Mouse (Mus musculus) heart, embryonic 10.5 days (tissue): ENCODE data around the gene S100z. TPM values are rescaled to one million over a fixed set of nuclear protein-coding genes. Genes with fewer than 3 reads are reported as not detected.

Source experiments
- DNase-seq: peaks from one replicate; pipeline ENCODE4 v3.0.0-alpha.2; 2017; ENCODE audit warnings: low spot score
- H3K27ac ChIP-seq: fragments of 300-500 bp; sonication (generic); 2 replicates; pipeline ENCODE4 v1.5.1; 2016; ENCODE audit warnings: mild to moderate bottlenecking
- H3K27me3 ChIP-seq: fragments of 300-500 bp; sonication (generic); 2 replicates; pipeline ENCODE4 v1.6.1; 2016; ENCODE audit warnings: mild to moderate bottlenecking; ENCODE audit not compliant: poor library complexity, insufficient read depth, severe bottlenecking
- H3K36me3 ChIP-seq: fragments of 300-500 bp; sonication (generic); 2 replicates; pipeline ENCODE4 v1.6.1; 2016; ENCODE audit warnings: mild to moderate bottlenecking, moderate library complexity
- H3K4me1 ChIP-seq: fragments of 300-500 bp; sonication (generic); 2 replicates; pipeline ENCODE4 v1.6.1; 2016; ENCODE audit warnings: mild to moderate bottlenecking
- H3K4me3 ChIP-seq: fragments of 300-500 bp; sonication (generic); 2 replicates; pipeline ENCODE4 v1.5.1; 2016; ENCODE audit warnings: mild to moderate bottlenecking, moderate library complexity
- H3K9me3 ChIP-seq: fragments of 300-500 bp; sonication (generic); 2 replicates; pipeline ENCODE4 v1.6.1; 2016; ENCODE audit warnings: mild to moderate bottlenecking, moderate library complexity
- WGBS: fragments of 180-500 bp; shearing (Covaris S2); methylation state at CpG from one replicate; pipeline ENCODE4 v1.1.7; 2016; 5-methylcytosine and 5-hydroxymethylcytosine counted together
- polyA plus RNA-seq: library from polyadenylated mRNA; unstranded; fragments of >200 nt; fragmentation: Nextera tagmentation; extraction: Ambion mirVana; gene quantifications from 2 replicates; pipeline ENCODE4 v1.2.1, GENCODE M21; 2016

The S100z gene
- polyA plus RNA-seq, result not detected in 2 replicates

GRCm38 (mm10) chr13:95478671-95479413 lies at the start of gene S100z:
Gene S100z (minus strand): TSS chr13:95478721.
- WGBS, result 84% methylated on average over 21 of the region's 21 CpGs
- Histone ChIP-seq H3K9me3 (no peaks in the 10 kb centered on the region), H3K36me3 (no peaks in the 10 kb centered on the region), H3K4me1 (peaks cover 9% of the 10 kb centered on the region; the same call in 1 of the 2 replicates), H3K27me3 (peaks cover 26% of the 10 kb centered on the region; the same call in 1 of the 2 replicates), H3K27ac (no peak within 1 kb of the TSS), H3K4me3 (no peak within 1 kb of the TSS)
- no peak for DNase-seq

DNA sequence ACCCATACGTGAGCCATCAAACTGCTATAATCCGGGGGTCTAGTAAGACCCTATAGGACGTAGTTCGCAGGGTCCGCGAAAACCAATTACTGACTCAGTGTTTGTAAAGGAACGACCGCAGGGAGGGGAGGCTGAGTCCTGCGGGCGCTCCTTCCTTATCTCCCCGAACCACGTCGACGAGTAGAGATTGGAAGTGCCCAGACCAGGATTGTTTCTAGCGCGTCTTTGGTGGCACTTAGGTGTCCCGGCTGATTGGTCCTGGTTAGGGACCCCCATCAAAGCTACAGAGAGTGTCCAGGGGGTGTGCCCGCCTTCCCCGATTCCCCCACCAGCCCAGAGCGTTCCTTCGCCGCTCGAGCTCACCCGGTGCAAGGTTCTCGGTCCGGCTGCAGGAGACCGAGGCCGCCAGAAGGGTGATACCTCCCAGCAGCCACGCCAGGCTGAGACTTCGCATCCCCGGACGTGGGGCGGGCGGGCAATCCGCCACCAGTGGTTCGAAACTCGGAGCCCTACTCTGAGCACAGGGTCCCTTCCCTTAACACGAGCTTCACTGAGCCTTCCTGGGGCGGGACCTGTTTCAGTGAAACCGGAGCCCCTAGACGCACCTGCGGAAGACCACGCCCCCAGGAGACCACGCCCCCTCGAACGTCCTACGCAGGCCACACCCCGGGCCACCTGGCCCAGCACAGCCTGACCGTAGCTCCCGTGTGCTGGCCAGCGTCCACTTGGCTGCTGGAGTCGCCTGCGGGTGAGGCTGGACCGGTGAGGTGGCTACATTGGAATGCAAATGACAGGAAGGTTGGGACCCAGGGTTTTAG lies 46.4 kb upstream of the S100z start, which contains the start of gene F2rl1:
TSS of gene F2rl1 (minus strand) at position 554 of the 818 bp plus-strand sequence.
- Histone ChIP-seq H3K4me3 (peak within 1 kb of the TSS; percentile 62), H3K27ac (peak within 1 kb of the TSS; percentile 69), H3K4me1 (peaks cover 13% of the 10 kb centered on the region), H3K27me3 (peaks cover 55% of the 10 kb centered on the region), H3K36me3 (no peaks in the 10 kb centered on the region), H3K9me3 (no peaks in the 10 kb centered on the region)
- WGBS, result under 1% methylated on average over 54 of the region's 54 CpGs
- no peak for DNase-seq

DNA sequence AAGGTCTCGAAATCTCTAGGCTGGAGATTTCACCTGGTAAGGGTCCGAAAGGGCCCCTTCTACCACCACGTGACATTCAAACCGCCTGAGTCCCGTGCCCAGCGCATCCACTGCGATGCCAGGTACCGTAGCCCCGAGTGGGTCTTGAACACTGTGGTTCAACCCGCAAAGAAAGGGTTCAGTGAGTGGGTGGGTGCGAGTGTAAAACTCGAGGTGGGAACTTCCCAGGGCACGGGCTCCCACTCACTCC lies 45.8 kb upstream of the S100z start:
- WGBS, result under 1% methylated on average over 13 of the region's 13 CpGs
- Histone ChIP-seq H3K36me3 (no peaks in the 10 kb centered on the region), H3K4me3 (peak overlapping the region; percentile 62), H3K9me3 (no peaks in the 10 kb centered on the region), H3K27ac (peak overlapping the region; percentile 69), H3K4me1 (peaks cover 13% of the 10 kb centered on the region), H3K27me3 (peaks cover 55% of the 10 kb centered on the region)
- DNase-seq, result no peak

DNA sequence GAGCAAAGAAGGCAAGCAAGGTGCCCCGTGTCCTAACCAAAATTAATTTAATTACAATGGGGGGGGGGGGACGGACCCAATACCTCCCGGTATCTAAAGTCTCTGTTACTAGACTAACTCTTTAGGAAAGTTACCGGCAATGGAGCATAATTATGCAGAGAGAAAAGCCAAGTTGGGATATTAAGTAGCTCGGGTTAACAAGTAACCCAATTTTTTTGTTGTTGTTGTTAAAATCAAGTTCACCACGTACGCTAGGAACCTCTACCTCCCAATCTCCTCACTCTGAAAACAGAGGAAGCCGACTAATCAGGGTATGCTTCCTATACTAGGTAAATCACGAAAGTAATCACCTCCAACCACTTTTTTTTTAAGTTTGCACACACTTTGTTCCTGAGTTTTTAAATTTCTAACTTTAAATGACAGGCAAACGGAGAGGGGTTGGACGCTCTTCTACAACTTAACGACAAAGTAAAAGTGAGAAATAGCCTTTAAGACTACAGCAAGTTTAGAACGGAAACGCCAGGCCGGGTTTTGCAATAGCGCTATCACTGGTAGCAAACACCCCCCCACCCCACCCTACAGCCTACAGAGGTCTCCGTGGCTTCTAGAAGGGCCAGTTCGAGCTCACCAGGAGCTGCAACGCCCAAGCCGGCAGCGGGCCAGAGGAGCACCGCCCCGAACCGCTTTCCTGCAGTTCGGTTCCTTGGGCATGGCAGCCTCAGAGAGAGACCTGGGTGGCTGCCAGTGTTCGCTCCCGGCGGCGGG lies 45.3 kb upstream of the S100z start:
- H3K36me3 ChIP-seq, result no peaks in the 10 kb centered on the region
- H3K9me3 ChIP-seq, result no peaks in the 10 kb centered on the region
- H3K4me1 ChIP-seq, result peaks cover 13% of the 10 kb centered on the region
- WGBS, result 2% methylated on average over 29 of the region's 29 CpGs
- peaks cover 55% of the 10 kb centered on the region for H3K27me3 ChIP-seq
- H3K4me3 ChIP-seq, result peak overlapping the region; percentile 62
- peak overlapping the region; percentile 69 for H3K27ac ChIP-seq
- peak; percentile 61 for DNase-seq

- 84% methylated on average over 10 of the region's 10 CpGs for WGBS
- Histone ChIP-seq H3K4me1 (peaks cover 13% of the 10 kb centered on the region), H3K27me3 (peaks cover 43% of the 10 kb centered on the region), H3K4me3 (no peak overlapping the region), H3K9me3 (no peaks in the 10 kb centered on the region), H3K27ac (no peak overlapping the region), H3K36me3 (no peaks in the 10 kb centered on the region)
- DNase-seq, result no peak
These were observed 43.7 kb upstream of the S100z start for GRCm38 (mm10) chr13:95522176-95522575.

- H3K9me3 ChIP-seq, result no peaks in the 10 kb centered on the region
- 71% methylated on average over 6 of the region's 6 CpGs for WGBS
- H3K4me1 ChIP-seq, result peaks cover 13% of the 10 kb centered on the region
- no peak for DNase-seq
- H3K4me3 ChIP-seq, result no peak overlapping the region
- peaks cover 32% of the 10 kb centered on the region for H3K27me3 ChIP-seq
- no peaks in the 10 kb centered on the region for H3K36me3 ChIP-seq
- H3K27ac ChIP-seq, result no peak overlapping the region
These were observed 42.5 kb upstream of the S100z start for GRCm38 (mm10) chr13:95521029-95521428.

- no peaks in the 10 kb centered on the region for H3K36me3 ChIP-seq
- H3K27ac ChIP-seq, result no peak overlapping the region
- no peak overlapping the region for H3K4me3 ChIP-seq
- DNase-seq, result no peak
- H3K27me3 ChIP-seq, result no peaks in the 10 kb centered on the region
- H3K9me3 ChIP-seq, result no peaks in the 10 kb centered on the region
- no peaks in the 10 kb centered on the region for H3K4me1 ChIP-seq
- 77% methylated on average over 4 of the region's 4 CpGs for WGBS
These were observed 36.2 kb upstream of the S100z start for GRCm38 (mm10) chr13:95514756-95515155.

DNA sequence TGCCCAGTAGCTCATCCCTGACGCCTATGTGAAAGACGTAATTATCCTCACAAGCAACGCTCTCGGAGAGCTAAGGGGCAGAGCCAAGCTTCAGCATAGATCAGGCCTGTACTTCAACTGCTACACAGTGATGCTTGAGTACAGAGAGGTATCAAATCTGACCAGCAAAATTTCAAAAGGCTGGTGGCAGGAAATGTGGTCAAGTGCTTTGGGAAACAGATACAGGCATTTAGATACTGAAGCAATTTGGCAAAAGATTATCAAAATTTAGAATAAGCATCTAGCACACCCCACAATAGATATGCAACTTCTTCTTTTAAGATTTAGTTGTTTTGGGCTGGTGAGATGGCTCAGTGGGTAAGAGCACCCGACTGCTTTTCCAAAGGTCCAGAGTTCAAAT lies 31.5 kb upstream of the S100z start:
- Histone ChIP-seq H3K27ac (no peak overlapping the region), H3K9me3 (no peaks in the 10 kb centered on the region), H3K4me1 (no peaks in the 10 kb centered on the region), H3K4me3 (no peak overlapping the region), H3K36me3 (no peaks in the 10 kb centered on the region), H3K27me3 (no peaks in the 10 kb centered on the region)
- 90% methylated on average over 5 of the region's 5 CpGs for WGBS
- no peak for DNase-seq

GRCm38 (mm10) chr13:95503279-95503917 lies 24.9 kb upstream of the S100z start:
- Histone ChIP-seq H3K4me3 (no peak overlapping the region), H3K27ac (no peak overlapping the region), H3K9me3 (no peaks in the 10 kb centered on the region), H3K36me3 (no peaks in the 10 kb centered on the region), H3K27me3 (no peaks in the 10 kb centered on the region), H3K4me1 (no peaks in the 10 kb centered on the region)
- peak; percentile 60 for DNase-seq
- WGBS, result 80% methylated on average over 8 of the region's 8 CpGs

GRCm38 (mm10) chr13:95496601-95497000 lies 18.1 kb upstream of the S100z start:
- H3K4me3 ChIP-seq, result no peak overlapping the region
- no peaks in the 10 kb centered on the region for H3K27me3 ChIP-seq
- DNase-seq, result no peak
- no peaks in the 10 kb centered on the region for H3K9me3 ChIP-seq
- H3K36me3 ChIP-seq, result no peaks in the 10 kb centered on the region
- 84% methylated on average over 3 of the region's 3 CpGs for WGBS
- peaks cover 28% of the 10 kb centered on the region for H3K4me1 ChIP-seq
- H3K27ac ChIP-seq, result no peak overlapping the region

- peaks cover 28% of the 10 kb centered on the region for H3K4me1 ChIP-seq
- H3K9me3 ChIP-seq, result no peaks in the 10 kb centered on the region
- WGBS, result 70% methylated on average over 8 of the region's 8 CpGs
- no peak overlapping the region for H3K4me3 ChIP-seq
- no peaks in the 10 kb centered on the region for H3K36me3 ChIP-seq
- no peaks in the 10 kb centered on the region for H3K27me3 ChIP-seq
- no peak for DNase-seq
- peak overlapping the region; percentile 49 for H3K27ac ChIP-seq
These were observed 16.3 kb upstream of the S100z start for GRCm38 (mm10) chr13:95494812-95495211.

DNA sequence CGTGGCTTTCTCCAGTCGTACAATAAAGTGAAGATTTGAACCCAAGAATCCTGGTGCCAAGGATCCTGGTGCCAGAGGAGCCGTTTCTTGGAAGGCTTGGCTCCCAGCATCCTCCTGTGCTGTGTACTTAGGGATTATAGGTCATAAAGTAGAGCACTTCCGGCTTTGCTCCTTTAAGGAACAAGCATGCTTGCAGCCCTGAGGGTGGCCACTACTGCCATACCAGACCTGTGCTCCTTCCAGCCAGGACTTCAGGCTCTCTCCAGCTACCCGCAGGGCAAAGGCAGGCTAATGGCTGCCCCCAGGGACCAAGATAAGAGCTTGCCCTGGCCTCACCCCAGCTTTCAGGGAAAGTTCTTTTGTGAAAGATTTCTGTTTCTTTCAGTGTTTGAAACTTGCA lies 14.8 kb upstream of the S100z start:
- H3K27me3 ChIP-seq, result no peaks in the 10 kb centered on the region
- H3K9me3 ChIP-seq, result no peaks in the 10 kb centered on the region
- H3K4me1 ChIP-seq, result peaks cover 28% of the 10 kb centered on the region
- H3K4me3 ChIP-seq, result no peak overlapping the region
- H3K36me3 ChIP-seq, result no peaks in the 10 kb centered on the region
- WGBS, result 59% methylated on average over 5 of the region's 5 CpGs
- no peak overlapping the region; the same call in 1 of the 2 replicates for H3K27ac ChIP-seq
- DNase-seq, result no peak
